21 mouse cellular contexts compared by ENCODE assay signal in genomic region chr14:79645378-79645777, GRCm38 (mm10). TPM values are rescaled to one million over a fixed set of nuclear protein-coding genes. Genes with fewer than 3 reads are reported as not detected.
DNase-seq lines count a peak whose midpoint lies in the region; ATAC-seq lines count a peak whose summit lies in the region.
"Had no signal": no experiment of that assay in that cellular context is flagged by ENCODE, and none has a peak within 500 bp of the region (broad histone marks: within the 10 kb centered on the region; RNA-seq: fewer than 3 reads in every experiment).

No protein-coding gene starts in this region.

- DNase-seq in heart, postnatal 4 days: no peak
- DNase-seq in neural tube, embryonic 10.5 days (ENCODE audit: extremely low spot score, low spot score): no peak
- DNase-seq in spleen, postnatal 14 days (ENCODE audit: low spot score in 2 of 2): no peak
- DNase-seq in left cerebral cortex, adult 8-10 months (ENCODE audit: low spot score in 2 of 2): no peak
- DNase-seq: adrenal gland, postnatal 14 days; cerebellum, adult 8-10 months; embryo, embryonic 11 days; kidney, postnatal 14 days; layer of hippocampus, adult 9-11 months; lung, postnatal 10 days; retina, postnatal 1 day; thymus, postnatal 14 days had no signal

- 8% methylated on average over 11 of the region's 11 CpGs for whole genome bisulfite sequencing in heart, embryonic 13.5 days
- WGBS in neural tube, embryonic 12.5 days: 26% methylated on average over 11 of the region's 11 CpGs
- WGBS in limb, embryonic 12.5 days: 8% methylated on average over 11 of the region's 11 CpGs
- WGBS in midbrain, embryonic 13.5 days: 37% methylated on average over 11 of the region's 11 CpGs

- ATAC-seq in heart, embryonic 13.5 days (ENCODE audit: extremely low read depth, insufficient number of reproducible peaks, low FRiP score, low TSS enrichment): no peak
- ATAC-seq in neural tube, embryonic 12.5 days (ENCODE audit: low FRiP score, low read depth): no peak
- no peak for ATAC-seq in limb, embryonic 12.5 days (ENCODE audit: insufficient number of reproducible peaks, insufficient read depth, low FRiP score, low TSS enrichment, low read depth)
- ATAC-seq in midbrain, embryonic 13.5 days: peak; percentile 58; the same call in 1 of the 2 replicates
- ATAC-seq: intestine, postnatal 0 days had no signal

- no peak overlapping the region for H3K27ac ChIP-seq in heart, embryonic 13.5 days (replicated peaks)
- no peak overlapping the region for H3K27ac ChIP-seq in neural tube, embryonic 12.5 days
- H3K27ac ChIP-seq in limb, embryonic 12.5 days: no peak overlapping the region
- H3K27ac ChIP-seq in midbrain, embryonic 13.5 days: no peak overlapping the region
- H3K27ac ChIP-seq: forebrain, embryonic 13.5 days; liver, embryonic 15.5 days had no signal

- no peaks in the 10 kb centered on the region for H3K36me3 ChIP-seq in heart, embryonic 13.5 days
- no peaks in the 10 kb centered on the region for H3K36me3 ChIP-seq in neural tube, embryonic 12.5 days
- no peaks in the 10 kb centered on the region for H3K36me3 ChIP-seq in limb, embryonic 12.5 days
- no peaks in the 10 kb centered on the region for H3K36me3 ChIP-seq in midbrain, embryonic 13.5 days
- H3K36me3 ChIP-seq: liver, embryonic 15.5 days had no signal

- H3K27me3 ChIP-seq in heart, embryonic 13.5 days (replicated peaks): peaks cover 4% of the 10 kb centered on the region
- H3K27me3 ChIP-seq in neural tube, embryonic 12.5 days (replicated peaks): no peaks in the 10 kb centered on the region
- H3K27me3 ChIP-seq in limb, embryonic 12.5 days: peaks cover 10% of the 10 kb centered on the region; the same call in 1 of the 2 replicates
- no peaks in the 10 kb centered on the region for H3K27me3 ChIP-seq in midbrain, embryonic 13.5 days
- H3K27me3 ChIP-seq: forebrain, embryonic 13.5 days had no signal

- peak overlapping the region; percentile 63 for H3K4me2 ChIP-seq in heart, embryonic 13.5 days
- H3K4me2 ChIP-seq in neural tube, embryonic 12.5 days (replicated peaks): 0 out of 2 replicates have a peak overlapping the region, but pooled peaks have one; percentile 14
- peak overlapping the region; percentile 41 for H3K4me2 ChIP-seq in limb, embryonic 12.5 days
- H3K4me2 ChIP-seq in midbrain, embryonic 13.5 days (replicated peaks): no peak overlapping the region
- H3K4me2 ChIP-seq: forebrain, embryonic 13.5 days; liver, embryonic 15.5 days had no signal

- H3K4me3 ChIP-seq in heart, embryonic 13.5 days: peak overlapping the region; percentile 25
- no peak overlapping the region for H3K4me3 ChIP-seq in neural tube, embryonic 12.5 days
- H3K4me3 ChIP-seq in limb, embryonic 12.5 days (replicated peaks): no peak overlapping the region; the same call in 1 of the 2 replicates
- H3K4me3 ChIP-seq in midbrain, embryonic 13.5 days (replicated peaks): no peak overlapping the region
- H3K4me3 ChIP-seq: forebrain, embryonic 13.5 days; liver, embryonic 15.5 days had no signal

- H3K9me3 ChIP-seq in heart, embryonic 13.5 days: no peaks in the 10 kb centered on the region
- no peaks in the 10 kb centered on the region for H3K9me3 ChIP-seq in neural tube, embryonic 12.5 days
- H3K9me3 ChIP-seq in limb, embryonic 12.5 days: no peaks in the 10 kb centered on the region
- no peaks in the 10 kb centered on the region for H3K9me3 ChIP-seq in midbrain, embryonic 13.5 days
- H3K9me3 ChIP-seq: forebrain, embryonic 13.5 days; liver, embryonic 15.5 days had no signal

- peak overlapping the region; percentile 65 for H3K9ac ChIP-seq in heart, embryonic 13.5 days
- 0 out of 2 replicates have a peak overlapping the region, but pooled peaks have one; percentile 5 for H3K9ac ChIP-seq in neural tube, embryonic 12.5 days
- 0 out of 2 replicates have a peak overlapping the region, but pooled peaks have one; percentile 4 for H3K9ac ChIP-seq in limb, embryonic 12.5 days (replicated peaks)
- H3K9ac ChIP-seq in midbrain, embryonic 13.5 days (replicated peaks): no peak overlapping the region
- H3K9ac ChIP-seq: forebrain, embryonic 13.5 days; liver, embryonic 15.5 days had no signal

- peaks cover 14% of the 10 kb centered on the region for H3K4me1 ChIP-seq in heart, embryonic 13.5 days
- peaks cover 10% of the 10 kb centered on the region for H3K4me1 ChIP-seq in neural tube, embryonic 12.5 days
- peaks cover 10% of the 10 kb centered on the region for H3K4me1 ChIP-seq in limb, embryonic 12.5 days (replicated peaks)
- peaks cover 7% of the 10 kb centered on the region for H3K4me1 ChIP-seq in midbrain, embryonic 13.5 days (replicated peaks)
- H3K4me1 ChIP-seq: liver, embryonic 15.5 days had no signal

RNA-seq across cellular contexts. Expression of gene Cnmd, which starts 16.6 kb away (rescaled TPM):
- 2.2 and 2.9 TPM in 2 replicates for polyA plus RNA-seq in heart, embryonic 13.5 days (2015; fragmentation: Nextera tagmentation; extraction: Ambion mirVana)
- total RNA-seq in heart, postnatal 4 days (2021): under 1 TPM in 1 of 2 experiments, not detected in 1; 0.43 TPM
- polyA plus RNA-seq in neural tube, embryonic 12.5 days (2016; fragmentation: Nextera tagmentation; extraction: Ambion mirVana): 11.3 and 15.2 TPM in 2 replicates
- 25.1 and 34.2 TPM in 2 replicates for polyA plus RNA-seq in limb, embryonic 12.5 days (2016; fragmentation: Nextera tagmentation; extraction: Ambion mirVana)
- 1.1 and 1.2 TPM in 2 replicates for polyA plus RNA-seq in midbrain, embryonic 13.5 days (2015; fragmentation: Nextera tagmentation; extraction: Ambion mirVana)
- total RNA-seq in left cerebral cortex, adult 8-10 months (2022): 1 to 10 TPM; 1.2 to 2.7 (median 1.8) TPM
- total RNA-seq: megakaryocyte-erythroid progenitor cell, adult 5-6 weeks had no signal
- polyA plus RNA-seq: small intestine, adult 2 months had no signal

RNA-seq across cellular contexts. Expression of gene Sugt1, which starts 57.9 kb away (rescaled TPM):
- 95.3 and 108 TPM in 2 replicates for polyA plus RNA-seq in heart, embryonic 13.5 days (2015; fragmentation: Nextera tagmentation; extraction: Ambion mirVana)
- total RNA-seq in heart, postnatal 4 days (2021): 100 to 1,000 TPM in 1 of 2 experiments, 10 to 100 TPM in 1; 99.3 to 107 TPM
- 118 and 127 TPM in 2 replicates for polyA plus RNA-seq in neural tube, embryonic 12.5 days (2016; fragmentation: Nextera tagmentation; extraction: Ambion mirVana)
- polyA plus RNA-seq in limb, embryonic 12.5 days (2016; fragmentation: Nextera tagmentation; extraction: Ambion mirVana): 142 and 143 TPM in 2 replicates
- 130 and 135 TPM in 2 replicates for polyA plus RNA-seq in midbrain, embryonic 13.5 days (2015; fragmentation: Nextera tagmentation; extraction: Ambion mirVana)
- 10 to 100 TPM; 87.9 to 97.3 (median 91.3) TPM for total RNA-seq in left cerebral cortex, adult 8-10 months (2022)
